Comparison of ENCODE assay signal across 17 mouse cellular contexts in genomic region chr15:6180261-6180660, GRCm38 (mm10).
DNase-seq lines count a peak whose midpoint lies in the region; ATAC-seq and TF ChIP-seq lines count a peak whose summit lies in the region.
"Had no signal": no experiment of that assay in that cellular context is flagged by ENCODE, and none has a peak within 500 bp of the region (broad histone marks: within the 10 kb centered on the region; RNA-seq: fewer than 3 reads in every experiment).

No protein-coding gene starts in this region.

- intact Hi-C loops in gastrocnemius, adult 2 months (cut with DNase I) = no loop called here

- no peak for ATAC-seq in monocyte, adult 5-6 weeks (replicated peaks; ENCODE audit: insufficient number of reproducible peaks, low FRiP score, low TSS enrichment, poor library complexity, severe bottlenecking)
- ATAC-seq: forebrain, postnatal 0 days; midbrain, embryonic 13.5 days had no signal

- 81% methylated on average over 1 of the region's 1 CpGs for WGBS in forebrain, embryonic 10.5 days

- no peaks in the 10 kb centered on the region for H3K27me3 ChIP-seq in forebrain, embryonic 10.5 days (ENCODE audit: poor library complexity, severe bottlenecking)
- H3K27me3 ChIP-seq: limb, embryonic 12.5 days; midbrain, embryonic 13.5 days had no signal

- H3K4me1 ChIP-seq in forebrain, embryonic 10.5 days = no peaks in the 10 kb centered on the region
- H3K4me1 ChIP-seq: heart, embryonic 10.5 days; limb, embryonic 12.5 days; midbrain, embryonic 13.5 days had no signal

- no peak overlapping the region for H3K27ac ChIP-seq in gastrocnemius, adult 2 months
- no peak overlapping the region for H3K27ac ChIP-seq in forebrain, embryonic 10.5 days
- H3K27ac ChIP-seq: heart, embryonic 10.5 days; limb, embryonic 12.5 days; macrophage; midbrain, embryonic 13.5 days had no signal

- no peaks in the 10 kb centered on the region for H3K36me3 ChIP-seq in forebrain, embryonic 10.5 days (replicated peaks)
- H3K36me3 ChIP-seq: heart, embryonic 10.5 days; limb, embryonic 12.5 days; midbrain, embryonic 13.5 days had no signal

- TF ChIP-seq CTCF in gastrocnemius, adult 2 months (IDR thresholded peaks at IDR 0.05) = peak; percentile 30

- DNase-seq in gastrocnemius, adult 2 months = no peak
- DNase-seq in gastrocnemius, adult 18-20 months (ENCODE audit: low spot score) = no peak
- peak; percentile 13 to 35 for DNase-seq in kidney, postnatal 36 days
- DNase-seq in kidney, adult 11 months = no peak
- DNase-seq in ES-CJ7 (ENCODE audit: low read depth, low spot score) = peak; percentile 6
- DNase-seq in adrenal gland, postnatal 36 days = peak; percentile 8 to 19
- no peak for DNase-seq in forebrain, embryonic 10.5 days (ENCODE audit: extremely low spot score, low spot score)
- DNase-seq: forebrain, postnatal 0 days; gastrocnemius, postnatal 14 days; lung, adult 18-20 months; right cerebral cortex, adult 18-20 months; spleen, adult 18-20 months had no signal

- H3K4me3 ChIP-seq in gastrocnemius, adult 2 months = no peak overlapping the region
- H3K4me3 ChIP-seq in forebrain, embryonic 10.5 days = no peak overlapping the region
- H3K4me3 ChIP-seq: heart, embryonic 10.5 days; limb, embryonic 12.5 days; midbrain, embryonic 13.5 days had no signal

- no peaks in the 10 kb centered on the region for H3K9me3 ChIP-seq in forebrain, embryonic 10.5 days
- H3K9me3 ChIP-seq: heart, embryonic 10.5 days had no signal

Comparison
In these comparisons a context has a peak if more than half of its experiments do, and no peak if none do; other contexts are left out.
1. DNase-seq: peak in kidney, postnatal 36 days (2 of 2), ES-CJ7 (single experiment) and adrenal gland, postnatal 36 days (2 of 2); none in gastrocnemius, adult 2 months (single experiment), gastrocnemius, adult 18-20 months (single experiment), kidney, adult 11 months (single experiment) and forebrain, embryonic 10.5 days (single experiment).